Mouse (Mus musculus): ENCODE results near the gene Tex37. TPM values are rescaled to one million over a fixed set of nuclear protein-coding genes. Genes with fewer than 3 reads are reported as not detected.

Tex37 gene
- total RNA-seq, 2 experiments from 2014 or later, result not detected

GRCm38 (mm10) chr6:70898166-70898565, 20.6 kb downstream of the Tex37 start:
- ATAC-seq (replicated peaks; ENCODE audit: poor library complexity), result no peak

GRCm38 (mm10) chr6:70887993-70888392, 30.7 kb downstream of the Tex37 start:
- no peak for ATAC-seq (replicated peaks; ENCODE audit: poor library complexity)

GRCm38 (mm10) chr6:70880714-70881304, 37.9 kb downstream of the Tex37 start:
- peak; percentile 100 for ATAC-seq (replicated peaks; ENCODE audit: poor library complexity)

GRCm38 (mm10) chr6:70875017-70875416, 43.7 kb downstream of the Tex37 start:
- ATAC-seq (replicated peaks; ENCODE audit: poor library complexity), result peak; percentile 47; the same call in 1 of the 2 replicates

GRCm38 (mm10) chr6:70874035-70874775, 44.5 kb downstream of the Tex37 start:
- peak; percentile 48 for ATAC-seq (replicated peaks; ENCODE audit: poor library complexity)

DNA sequence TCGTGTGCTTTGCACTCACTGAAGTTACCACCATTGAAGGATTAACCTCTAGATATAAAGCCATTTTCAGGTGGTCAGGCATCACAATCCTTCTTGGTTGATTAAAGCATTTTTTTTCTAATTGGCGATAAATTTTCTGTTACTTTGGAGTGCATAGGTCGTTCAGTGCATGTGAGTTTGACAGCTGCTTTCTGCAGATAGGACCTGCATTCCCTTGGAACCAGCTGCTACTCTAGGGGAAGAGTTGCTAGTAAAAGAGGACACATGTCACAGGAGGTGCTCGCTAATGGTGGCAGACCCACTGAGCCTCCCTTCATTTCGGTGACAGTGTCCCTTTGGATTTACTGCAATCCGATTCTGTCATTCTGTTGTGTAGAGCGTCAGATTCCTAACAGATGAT, 46.2 kb downstream of the Tex37 start:
- no peak for ATAC-seq (replicated peaks; ENCODE audit: poor library complexity)

- ATAC-seq (replicated peaks; ENCODE audit: poor library complexity), result no peak
These were observed 46.6 kb downstream of the Tex37 start for GRCm38 (mm10) chr6:70872128-70872527.

GRCm38 (mm10) chr6:70871511-70871980, 47.2 kb downstream of the Tex37 start:
- peak; percentile 74 for ATAC-seq (replicated peaks; ENCODE audit: poor library complexity)

DNA sequence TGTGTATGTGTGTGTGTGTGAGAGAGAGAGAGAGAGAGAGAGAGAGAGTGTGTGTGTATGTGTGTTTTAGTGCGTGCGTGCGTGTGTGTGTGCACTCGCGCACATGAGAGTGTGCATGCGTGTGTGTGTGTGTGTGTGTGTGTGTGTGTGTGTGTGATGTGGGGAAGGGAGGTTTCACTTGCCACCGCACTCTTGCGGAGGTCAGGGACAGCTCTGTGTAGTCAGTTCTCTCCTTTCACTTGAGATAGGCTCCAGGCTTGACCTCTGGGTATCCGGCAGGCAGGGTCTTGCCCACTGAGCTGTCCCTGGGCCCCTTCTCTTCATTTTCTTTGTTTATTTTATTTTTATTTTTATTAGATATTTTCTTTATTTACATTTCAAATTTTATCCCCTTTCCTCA, 51.4 kb downstream of the Tex37 start:
- no peak for ATAC-seq (replicated peaks; ENCODE audit: poor library complexity)

DNA sequence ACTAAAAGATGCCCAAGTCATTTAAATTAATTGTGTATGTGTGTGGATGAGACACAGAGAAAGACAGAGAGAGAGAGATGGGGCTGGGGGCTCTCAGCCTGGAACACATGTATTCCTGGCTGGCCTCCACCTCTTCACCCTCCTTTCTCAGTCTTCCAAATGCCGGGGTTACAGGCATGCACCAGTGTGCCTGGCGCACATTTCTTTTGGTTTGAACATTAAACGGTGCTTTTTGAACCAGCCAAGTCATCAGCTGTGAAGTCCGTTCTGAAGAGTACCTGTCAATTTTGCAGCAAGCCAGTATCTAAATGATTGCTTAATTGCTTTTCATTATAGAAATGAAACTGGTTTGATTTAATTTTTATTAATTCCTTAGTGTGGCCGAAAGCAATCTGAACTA, 52.0 kb downstream of the Tex37 start:
- no peak for ATAC-seq (replicated peaks; ENCODE audit: poor library complexity)

DNA sequence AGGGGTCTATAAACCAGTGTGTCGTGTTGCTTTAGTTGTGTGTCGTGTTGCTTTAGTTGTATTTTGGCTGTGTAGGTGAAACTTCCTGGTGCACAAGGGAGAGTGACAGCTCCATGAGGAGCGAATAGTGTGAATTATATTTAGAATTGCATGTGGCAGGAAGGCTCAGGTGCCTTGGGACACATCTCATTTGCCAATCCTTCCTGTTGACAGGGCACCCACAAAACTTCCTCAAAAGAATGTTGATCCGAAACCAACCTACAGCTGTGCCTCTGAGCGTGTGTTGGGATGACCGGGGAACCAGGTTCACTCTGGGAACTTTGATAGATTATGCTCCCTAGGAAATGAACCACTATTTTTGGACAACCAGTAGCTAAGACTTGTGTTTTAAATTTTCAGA, 54.4 kb downstream of the Tex37 start:
- ATAC-seq (replicated peaks; ENCODE audit: poor library complexity), result peak; percentile 91

Other genes with a start within 250 kb of the Tex37 start
- gene Rpia, start 126.7 kb downstream of the Tex37 start, total RNA-seq (2015), result 105 and 110 TPM in 2 replicates
- 209 and 250 TPM in 2 replicates for gene Rpia, start 126.7 kb downstream of the Tex37 start, total RNA-seq (2017)
- gene Eif2ak3, start 74.4 kb downstream of the Tex37 start, total RNA-seq (2015), result 13.2 and 16.9 TPM in 2 replicates
- gene Eif2ak3, start 74.4 kb downstream of the Tex37 start, total RNA-seq (2017), result 19.8 and 22.8 TPM in 2 replicates
- not detected in 2 replicates for gene Foxi3, start 37.6 kb upstream of the Tex37 start, total RNA-seq (2015)
- not detected in 2 replicates for gene Foxi3, start 37.6 kb upstream of the Tex37 start, total RNA-seq (2017)
- 0.98 and 1.2 TPM in 2 replicates for gene Thnsl2, start 225.5 kb upstream of the Tex37 start, total RNA-seq (2015)
- gene Thnsl2, start 225.5 kb upstream of the Tex37 start, total RNA-seq (2017), result 0.47 and 1.3 TPM in 2 replicates